Mouse (Mus musculus) liver, embryonic 14.5 days (tissue): ENCODE results near the gene Rdh12.

Experiments used
- CTCF ChIP-seq: IDR thresholded peaks from 2 replicates; pipeline ENCODE4 v1.5.1; 2016; ENCODE audit warnings: antibody characterized with exemption, low read depth, control low read depth
- EP300 ChIP-seq: IDR thresholded peaks from 2 replicates; pipeline ENCODE4 v1.6.1; 2016; ENCODE audit warnings: antibody characterized with exemption, low read depth

DNA sequence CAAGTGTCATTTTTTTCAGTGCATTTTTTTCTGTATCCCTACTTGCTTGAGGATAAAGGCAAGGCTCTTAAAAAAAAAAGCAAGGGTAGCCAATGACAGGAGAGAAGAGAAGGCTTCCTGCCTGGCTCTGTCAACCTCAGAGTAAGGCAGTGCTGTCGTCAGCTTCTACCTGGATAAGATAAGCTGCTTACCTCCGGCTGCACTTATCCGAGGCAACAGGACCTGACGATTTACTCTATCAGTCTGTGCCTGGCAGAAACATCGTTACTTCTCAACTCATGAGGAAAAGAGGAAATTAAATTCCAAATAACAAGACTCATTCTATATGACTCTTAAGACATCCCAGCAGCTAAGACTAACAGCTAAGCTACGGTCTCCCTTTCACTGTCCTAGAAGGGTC is 34.2 kb downstream of the Rdh12 start:
- TF ChIP-seq EP300 (no peak), CTCF (no peak)
